Mouse (Mus musculus): ENCODE results near the gene Tas2r138. TPM values are rescaled to one million over a fixed set of nuclear protein-coding genes. Genes with fewer than 3 reads are reported as not detected.
"Not testable (repeated sequence)": the region's sequence is repeated elsewhere in the genome, so short reads cannot be mapped to it uniquely, and the experiment has no call there.

Gene Tas2r138
- total RNA-seq (2022), result not detected

GRCm38 (mm10) chr6:40613260-40613852 lies at the start of gene Tas2r138:
TSS of gene Tas2r138 (minus strand) at chr6:40613310.
- DNase-seq (ENCODE audit: low spot score in 2 of 2), result no peak

- DNase-seq (ENCODE audit: low spot score in 2 of 2), result no peak
Observed at GRCm38 (mm10) chr6:40660930-40661329, 47.8 kb upstream of the Tas2r138 start.

- DNase-seq (ENCODE audit: low spot score in 2 of 2), result no peak
Observed at GRCm38 (mm10) chr6:40650953-40651352, 37.8 kb upstream of the Tas2r138 start.

- no peak for DNase-seq (ENCODE audit: low spot score in 2 of 2)
Observed at GRCm38 (mm10) chr6:40645701-40646100, 32.6 kb upstream of the Tas2r138 start.

- DNase-seq (ENCODE audit: low spot score in 2 of 2), result no peak
Observed at GRCm38 (mm10) chr6:40640710-40641538, 27.8 kb upstream of the Tas2r138 start.

- DNase-seq (ENCODE audit: low spot score in 2 of 2), result no peak
Observed at GRCm38 (mm10) chr6:40637755-40638154, 24.6 kb upstream of the Tas2r138 start.

GRCm38 (mm10) chr6:40635559-40635958 lies 22.4 kb upstream of the Tas2r138 start:
- no peak for DNase-seq (ENCODE audit: low spot score in 2 of 2)

- DNase-seq (ENCODE audit: low spot score in 2 of 2), result no peak
Observed at GRCm38 (mm10) chr6:40634640-40635071, 21.5 kb upstream of the Tas2r138 start.

GRCm38 (mm10) chr6:40628406-40629000 lies 15.4 kb upstream of the Tas2r138 start, which contains the start of gene Mgam:
TSS of gene Mgam (plus strand) at chr6:40628831.
- DNase-seq (ENCODE audit: low spot score in 2 of 2), result no peak

GRCm38 (mm10) chr6:40626111-40626510 lies 13.0 kb upstream of the Tas2r138 start:
- no peak for DNase-seq (ENCODE audit: low spot score in 2 of 2)

GRCm38 (mm10) chr6:40617965-40618364 lies 4.9 kb upstream of the Tas2r138 start:
- DNase-seq (ENCODE audit: low spot score in 2 of 2), result peak in 1 of 2 experiments; percentile 22

GRCm38 (mm10) chr6:40610244-40610643 lies 2.9 kb downstream of the Tas2r138 start:
- DNase-seq (ENCODE audit: low spot score in 2 of 2), result no peak

- peak in 1 of 2 experiments; percentile 77 for DNase-seq (ENCODE audit: low spot score in 2 of 2)
Observed at GRCm38 (mm10) chr6:40607431-40607830, 5.7 kb downstream of the Tas2r138 start.

GRCm38 (mm10) chr6:40598546-40598945 lies 14.6 kb downstream of the Tas2r138 start:
- DNase-seq (ENCODE audit: low spot score in 2 of 2), result not testable (repeated sequence)

GRCm38 (mm10) chr6:40594804-40595550 lies 18.1 kb downstream of the Tas2r138 start:
- no peak for DNase-seq (ENCODE audit: low spot score in 2 of 2)

- DNase-seq (ENCODE audit: low spot score in 2 of 2), result no peak
Observed at GRCm38 (mm10) chr6:40588346-40588745, 24.8 kb downstream of the Tas2r138 start.

GRCm38 (mm10) chr6:40585645-40586044 lies 27.5 kb downstream of the Tas2r138 start, which contains the start of gene Clec5a:
TSS of gene Clec5a (minus strand) at chr6:40585821.
- DNase-seq (ENCODE audit: low spot score in 2 of 2), result no peak

- DNase-seq (ENCODE audit: low spot score in 2 of 2), result no peak
Observed at GRCm38 (mm10) chr6:40584336-40584735, 28.8 kb downstream of the Tas2r138 start.

- DNase-seq (ENCODE audit: low spot score in 2 of 2), result no peak
Observed at GRCm38 (mm10) chr6:40576305-40576704, 36.8 kb downstream of the Tas2r138 start.

- DNase-seq (ENCODE audit: low spot score in 2 of 2), result no peak
Observed at GRCm38 (mm10) chr6:40573618-40574017, 39.5 kb downstream of the Tas2r138 start.

- no peak for DNase-seq (ENCODE audit: low spot score in 2 of 2)
Observed at GRCm38 (mm10) chr6:40569187-40569586, 43.9 kb downstream of the Tas2r138 start, which contains the start of gene Olfr460. TSS of gene Olfr460 (plus strand) at chr6:40569487.

Measured in left cerebral cortex, adult 8-10 months (tissue).